Mouse (Mus musculus): ENCODE data around the gene Mau2.

- TF ChIP-seq GATA1 (IDR thresholded peaks at IDR 0.05; ENCODE audit: borderline replicate concordance, low read length) (no peak), FLI1 (IDR thresholded peaks at IDR 0.05; ENCODE audit: low read length) (no peak)
These were observed at the start of gene Mau2, which contains the start of gene Sugp1 for GRCm38 (mm10) chr8:70042583-70043455.
